Mouse (Mus musculus) ES-E14 (cell line): ENCODE measurements at regions not wholly inside any gene's neighbourhood (a gene's known extent, or its start where the extent isn't known, plus 50 kb on each side); places are given as distances from the start of the nearest gene placed in this dataset.

Experiments
- DNase-seq: peaks from one replicate; pipeline ENCODE4 v3.0.0-alpha.2; 2013; ENCODE audit warnings: low read depth, low spot score
- H3K27ac ChIP-seq: 2 replicates; pipeline ENCODE4 v1.5.1; 2012; ENCODE audit warnings: low read depth, mild to moderate bottlenecking, low read length, moderate library complexity, mixed read lengths; ENCODE audit not compliant: poor library complexity, insufficient read depth, severe bottlenecking
- H3K36me3 ChIP-seq: 2 replicates; pipeline ENCODE4 v1.6.1; 2012; ENCODE audit warnings: mild to moderate bottlenecking, low read length, moderate library complexity, mixed read lengths; ENCODE audit not compliant: control insufficient read depth, poor library complexity, insufficient read depth, severe bottlenecking
- H3K4me1 ChIP-seq, 2 experiments: fragments of 150-350 bp in 1 of 2; sonication (generic) in 1 of 2; 2 replicates each; pipeline ENCODE4 v1.6.1; 2012; ENCODE audit warnings: low read length in 2 of 2, mild to moderate bottlenecking in 1 of 2, mixed read lengths in 1 of 2; ENCODE audit not compliant: control insufficient read depth in 2 of 2, insufficient read depth in 2 of 2, poor library complexity in 1 of 2
- H3K4me3 ChIP-seq, 2 experiments: fragments of 150-350 bp in 1 of 2; sonication (generic) in 1 of 2; 2 replicates each; pipeline ENCODE4 v1.5.1; 2012; ENCODE audit warnings: low read length in 2 of 2, low read depth in 1 of 2, mild to moderate bottlenecking in 1 of 2, mixed read lengths in 1 of 2; ENCODE audit not compliant: insufficient read depth in 1 of 2, poor library complexity in 1 of 2, severe bottlenecking in 1 of 2
- H3K9ac ChIP-seq: 2 replicates; pipeline ENCODE4 v1.6.1; 2012; ENCODE audit warnings: low read depth, mild to moderate bottlenecking, low read length, mixed read lengths; ENCODE audit not compliant: poor library complexity, insufficient read depth, severe bottlenecking
- H3K9me3 ChIP-seq: fragments of 150-350 bp; sonication (generic); 2 replicates; pipeline ENCODE4 v1.6.1; 2012; ENCODE audit warnings: low read depth, mild to moderate bottlenecking, low read length; ENCODE audit not compliant: control insufficient read depth, insufficient read depth
- CHD2 ChIP-seq: IDR thresholded peaks from 2 replicates; pipeline ENCODE4 v1.6.1; 2014; ENCODE audit warnings: mild to moderate bottlenecking, low read depth, low read length, inconsistent platforms
- HCFC1 ChIP-seq: IDR thresholded peaks from 2 replicates; pipeline ENCODE4 v1.6.1; 2012; ENCODE audit warnings: low read length, inconsistent platforms, borderline replicate concordance; ENCODE audit not compliant: insufficient read depth
- MAFK ChIP-seq: IDR thresholded peaks from 2 replicates; pipeline ENCODE4 v1.6.1; 2014; ENCODE audit warnings: mild to moderate bottlenecking, low read depth, low read length, inconsistent platforms; ENCODE audit not compliant: insufficient read depth
- ZC3H11A ChIP-seq: IDR thresholded peaks from 2 replicates; pipeline ENCODE4 v1.6.1; 2012; ENCODE audit warnings: low read depth, mild to moderate bottlenecking, inconsistent platforms, low read length, borderline replicate concordance
- ZNF384 ChIP-seq: IDR thresholded peaks from 2 replicates; pipeline ENCODE4 v1.6.1; 2012; ENCODE audit warnings: low read depth, low read length, inconsistent platforms
- in situ Hi-C, 2 experiments: fragments of 600-800 bp; cut with MboI; formaldehyde crosslinking; loops; one replicate each; pipeline ENCODE4 v1.15.1; 2025; ENCODE audit warnings: low sequenced_read_pairs in 2 of 2, inconsistent platforms in 1 of 2; ENCODE audit not compliant: unreplicated experiment in 2 of 2

DNA sequence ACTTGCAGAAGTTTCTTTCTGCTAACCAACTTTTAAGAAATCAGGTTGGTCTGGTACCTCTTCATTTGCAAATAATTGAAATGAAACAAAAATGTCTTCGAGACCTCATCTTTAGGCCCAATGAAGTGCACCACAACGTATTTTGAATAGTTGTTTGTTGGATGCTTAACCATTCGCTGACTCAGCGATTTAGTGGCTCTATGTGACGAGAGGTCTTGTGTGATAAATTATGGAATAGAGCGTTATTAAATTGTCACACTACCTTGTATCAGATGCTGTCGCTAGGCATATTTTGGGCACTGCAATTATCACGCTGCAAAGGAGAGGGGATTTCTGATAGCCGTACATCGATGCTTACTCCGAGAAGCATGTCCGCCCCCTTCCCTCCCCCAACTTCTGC is 71.8 kb upstream of the Acpp start:
- in situ Hi-C loops: no loop called here
- H3K9ac ChIP-seq: no peak overlapping the region
- DNase-seq: no peak

GRCm38 (mm10) chr9:104408571-104409294 is 71.2 kb upstream of the Acpp start:
- Histone ChIP-seq H3K27ac (no peak overlapping the region), H3K9me3 (no peaks in the 10 kb centered on the region), H3K36me3 (no peaks in the 10 kb centered on the region), H3K4me1 (peaks cover 0 to 2% of the 10 kb centered on the region in 2 experiments; a peak in 1 of 4 replicates), H3K4me3 (peak overlapping the region; percentile 22 to 49), H3K9ac (peak overlapping the region; percentile 15; the same call in 1 of the 2 replicates)
- TF ChIP-seq ZNF384: no peak
- TF ChIP-seq MAFK: 0 out of 2 replicates have a peak, but pooled peaks have one; percentile 25
- in situ Hi-C loops: no loop called here
- no peak for DNase-seq

More for the DNA sequence above, 71.8 kb upstream of the Acpp start:
- TF ChIP-seq ZC3H11A: no peak
- TF ChIP-seq MAFK: peak; percentile 98
- no peak for TF ChIP-seq ZNF384
- no peak for TF ChIP-seq HCFC1
- TF ChIP-seq CHD2: no peak
- Histone ChIP-seq H3K4me3 (peak overlapping the region; percentile 22 to 49; a peak in 2 of 4 replicates), H3K9me3 (no peaks in the 10 kb centered on the region), H3K36me3 (no peaks in the 10 kb centered on the region), H3K4me1 (peaks cover 0 to 2% of the 10 kb centered on the region in 2 experiments; a peak in 1 of 4 replicates), H3K27ac (no peak overlapping the region)

GRCm38 (mm10) chr9:104407559-104408376 is 70.2 kb upstream of the Acpp start:
- TF ChIP-seq HCFC1 (no peak), MAFK (no peak), ZNF384 (no peak), CHD2 (no peak), ZC3H11A (no peak)
- Histone ChIP-seq H3K27ac (no peak overlapping the region), H3K9ac (no peak overlapping the region), H3K4me1 (peaks cover 0 to 2% of the 10 kb centered on the region in 2 experiments; a peak in 1 of 4 replicates), H3K4me3 (no peak overlapping the region; a peak in 1 of 4 replicates), H3K9me3 (no peaks in the 10 kb centered on the region), H3K36me3 (no peaks in the 10 kb centered on the region)
- in situ Hi-C loops: no loop called here
- no peak for DNase-seq

GRCm38 (mm10) chr9:104407011-104407410 is 69.5 kb upstream of the Acpp start:
- H3K9ac ChIP-seq: no peak overlapping the region
- peaks cover 0 to 2% of the 10 kb centered on the region in 2 experiments; a peak in 1 of 4 replicates for H3K4me1 ChIP-seq
- H3K27ac ChIP-seq: no peak overlapping the region
- in situ Hi-C loops: no loop called here
- H3K36me3 ChIP-seq: no peaks in the 10 kb centered on the region
- no peaks in the 10 kb centered on the region for H3K9me3 ChIP-seq
- DNase-seq: no peak
- no peak for TF ChIP-seq HCFC1
- no peak for TF ChIP-seq ZC3H11A
- TF ChIP-seq ZNF384: no peak
- no peak for TF ChIP-seq MAFK
- TF ChIP-seq CHD2: no peak
- H3K4me3 ChIP-seq: no peak overlapping the region
